Mouse (Mus musculus) CH12.LX (cell line): ENCODE measurements around the gene Zbtb20.

Experiments
- JUND ChIP-seq: conservative IDR thresholded peaks from 2 replicates; pipeline ENCODE4 v1.6.1; 2011; ENCODE audit warnings: low read depth, low read length, improper control_type of control experiment
- MAZ ChIP-seq: IDR thresholded peaks from 2 replicates; pipeline ENCODE4 v1.6.1; 2012; ENCODE audit warnings: low read depth, mild to moderate bottlenecking, inconsistent platforms, low read length, improper control_type of control experiment, moderate library complexity
- RAD21 ChIP-seq: IDR thresholded peaks from 2 replicates; pipeline ENCODE4 v1.6.1; 2011; ENCODE audit warnings: low read depth, mild to moderate bottlenecking, low read length, improper control_type of control experiment, moderate library complexity
- TBP ChIP-seq: conservative IDR thresholded peaks from 2 replicates; pipeline ENCODE4 v1.6.1; 2011; ENCODE audit warnings: low read depth, low read length, improper control_type of control experiment
- USF2 ChIP-seq: conservative IDR thresholded peaks from 2 replicates; pipeline ENCODE4 v1.6.1; 2011; ENCODE audit warnings: low read depth, low read length, improper control_type of control experiment

DNA sequence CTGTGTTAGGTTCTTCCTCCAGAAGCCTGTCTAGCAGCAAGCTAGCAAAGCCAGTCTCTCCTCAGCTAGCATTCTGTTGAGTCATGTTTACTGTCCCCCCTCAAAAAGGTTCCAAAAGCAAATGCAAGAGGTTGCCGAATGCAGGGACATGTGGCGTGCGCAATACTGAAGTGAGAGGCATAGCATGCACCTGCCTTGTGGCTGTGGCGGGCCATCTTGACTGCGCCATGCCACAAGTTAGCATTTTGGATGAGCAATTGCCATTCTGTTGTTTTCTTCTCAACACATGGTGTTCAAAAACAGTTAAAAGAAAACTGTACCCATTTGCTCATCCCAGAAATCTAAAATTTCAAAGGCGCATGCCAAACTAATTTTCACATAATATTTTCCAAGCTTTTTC lies 649.9 kb downstream of the Zbtb20 start:
- TF ChIP-seq MAZ (no peak), USF2 (no peak), JUND (no peak), TBP (no peak), RAD21 (no peak)
